Mouse (Mus musculus) left cerebral cortex, postnatal 10 days (tissue): ENCODE results near the gene Atp1b3. TPM values are rescaled to one million over a fixed set of nuclear protein-coding genes. Genes with fewer than 3 reads are reported as not detected.
"Not testable (repeated sequence)": the region's sequence is repeated elsewhere in the genome, so short reads cannot be mapped to it uniquely, and the experiment has no call there.

Experiments
- DNase-seq, 2 experiments: peaks; one replicate each; pipeline ENCODE4 v3.0.0; 2021 to 2022; ENCODE audit warnings: low spot score in 2 of 2, mixed read lengths in 1 of 2; ENCODE audit errors: extremely low spot score in 1 of 2
- intact Hi-C: fragments of 180-260 bp; cut with DNase I; formaldehyde crosslinking; loops from one replicate; pipeline ENCODE4 v1.15.1; 2025
- total RNA-seq, 2 experiments: library from RNA; stranded (reverse); gene quantifications; 2 replicates each; pipeline ENCODE4 v1.2.3; 2021

Gene Atp1b3
- total RNA-seq, result 10 to 100 TPM; 90.9 to 96.4 TPM

- peak; percentile 97 to 98 for DNase-seq
- intact Hi-C loops, result loop anchor here (5.0 kb wide), 1 partner anchor 113 kb away; the partner anchor contains the start of gene Rnf7
These were observed at the start of gene Atp1b3 for GRCm38 (mm10) chr9:96364141-96364838. Atp1b3 (minus strand) TSS chr9:96364442.

- intact Hi-C loops, result no loop called here
These were observed 48.7 kb upstream of the Atp1b3 start for GRCm38 (mm10) chr9:96412821-96413405.

GRCm38 (mm10) chr9:96404312-96404711 is 40.1 kb upstream of the Atp1b3 start:
- DNase-seq, result no peak

More at GRCm38 (mm10) chr9:96412821-96413405, 48.7 kb upstream of the Atp1b3 start:
- DNase-seq, result no peak

GRCm38 (mm10) chr9:96399916-96400315 is 35.7 kb upstream of the Atp1b3 start:
- DNase-seq, intact Hi-C loops: not testable (repeated sequence)

More at GRCm38 (mm10) chr9:96404312-96404711, 40.1 kb upstream of the Atp1b3 start:
- intact Hi-C loops, result no loop called here

GRCm38 (mm10) chr9:96399425-96399878 is 35.2 kb upstream of the Atp1b3 start:
- DNase-seq, result no peak
- intact Hi-C loops, result no loop called here

GRCm38 (mm10) chr9:96398614-96399013 is 34.4 kb upstream of the Atp1b3 start:
- intact Hi-C loops, result no loop called here
- no peak for DNase-seq

GRCm38 (mm10) chr9:96398165-96398564 is 33.9 kb upstream of the Atp1b3 start:
- intact Hi-C loops, result no loop called here
- peak in 1 of 2 experiments; percentile 23 for DNase-seq

- intact Hi-C loops, result no loop called here
- peak in 1 of 2 experiments; percentile 34 for DNase-seq
These were observed 30.9 kb upstream of the Atp1b3 start for GRCm38 (mm10) chr9:96394910-96395690.

- intact Hi-C loops, result no loop called here
- DNase-seq, result no peak
These were observed 29.5 kb upstream of the Atp1b3 start for GRCm38 (mm10) chr9:96393731-96394235.

- no peak for DNase-seq
- intact Hi-C loops, result no loop called here
These were observed 28.9 kb upstream of the Atp1b3 start for GRCm38 (mm10) chr9:96393112-96393511.

- no peak for DNase-seq
- intact Hi-C loops, result no loop called here
These were observed 27.7 kb upstream of the Atp1b3 start for GRCm38 (mm10) chr9:96391921-96392320.

- no peak for DNase-seq
These were observed 19.7 kb upstream of the Atp1b3 start for GRCm38 (mm10) chr9:96383714-96384487.

GRCm38 (mm10) chr9:96382756-96383155 is 18.5 kb upstream of the Atp1b3 start:
- intact Hi-C loops, result no loop called here
- peak in 1 of 2 experiments; percentile 26 for DNase-seq

More at GRCm38 (mm10) chr9:96383714-96384487, 19.7 kb upstream of the Atp1b3 start:
- intact Hi-C loops, result no loop called here

- intact Hi-C loops, result no loop called here
- DNase-seq, result peak in 1 of 2 experiments; percentile 19
These were observed 17.2 kb upstream of the Atp1b3 start for GRCm38 (mm10) chr9:96381393-96381792.

- intact Hi-C loops, result no loop called here
- no peak for DNase-seq
These were observed 15.3 kb upstream of the Atp1b3 start for GRCm38 (mm10) chr9:96379551-96379950.

GRCm38 (mm10) chr9:96378747-96379146 is 14.5 kb upstream of the Atp1b3 start:
- DNase-seq, result no peak
- intact Hi-C loops, result no loop called here

- intact Hi-C loops, result no loop called here
- DNase-seq, result no peak
These were observed 12.9 kb upstream of the Atp1b3 start for GRCm38 (mm10) chr9:96377096-96377495.

- DNase-seq, result no peak
- intact Hi-C loops, result no loop called here
These were observed 11.6 kb upstream of the Atp1b3 start for GRCm38 (mm10) chr9:96375819-96376218.
